Mouse (Mus musculus) adrenal gland, postnatal 10 days (tissue): Measurements from ENCODE around the gene Igsf3. TPM values are rescaled to one million over a fixed set of nuclear protein-coding genes. Genes with fewer than 3 reads are reported as not detected.

ENCODE experiments used
- DNase-seq: peaks from one replicate; pipeline ENCODE4 v3.0.0; 2021; ENCODE audit warnings: mixed read lengths
- total RNA-seq, 2 experiments: library from RNA; stranded (reverse); gene quantifications; 2 replicates each; pipeline ENCODE4 v1.2.3; 2021

Igsf3 gene
- total RNA-seq, 2 experiments from 2014 or later = 8.1 to 10.1 TPM

DNA sequence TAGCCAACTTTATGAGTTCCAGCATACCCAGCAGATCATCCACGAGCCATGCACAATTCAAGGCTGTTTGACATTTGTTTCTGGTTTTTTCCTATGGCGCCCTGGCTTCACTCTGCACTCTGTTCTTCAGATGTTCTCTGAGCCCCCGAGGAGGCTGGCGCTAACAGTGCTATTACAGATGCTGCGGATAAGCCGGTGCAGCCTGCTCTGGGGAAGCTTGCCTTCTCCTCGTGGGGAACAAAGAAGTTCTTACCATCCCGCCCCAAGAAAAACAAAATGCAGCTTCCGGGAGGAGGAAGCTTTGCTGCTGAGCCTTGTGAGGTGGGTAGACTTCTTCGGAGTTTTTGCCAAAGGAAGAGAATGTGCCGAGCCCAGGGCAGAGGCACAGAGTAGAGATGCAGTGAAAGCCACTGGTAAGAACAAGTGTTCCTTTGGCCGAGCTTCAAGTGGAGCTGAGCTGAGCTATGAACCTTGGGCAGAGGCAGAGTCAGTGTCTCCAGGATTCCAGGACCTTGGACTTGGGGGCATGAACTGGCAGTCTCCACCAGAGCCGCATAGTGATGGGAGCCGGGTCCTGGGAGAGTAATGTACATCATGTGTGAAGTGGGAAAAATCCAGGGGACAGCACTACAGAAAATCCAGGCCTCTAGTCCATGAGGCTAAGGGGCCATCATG lies 125.3 kb downstream of the Igsf3 start:
- DNase-seq = no peak

DNA sequence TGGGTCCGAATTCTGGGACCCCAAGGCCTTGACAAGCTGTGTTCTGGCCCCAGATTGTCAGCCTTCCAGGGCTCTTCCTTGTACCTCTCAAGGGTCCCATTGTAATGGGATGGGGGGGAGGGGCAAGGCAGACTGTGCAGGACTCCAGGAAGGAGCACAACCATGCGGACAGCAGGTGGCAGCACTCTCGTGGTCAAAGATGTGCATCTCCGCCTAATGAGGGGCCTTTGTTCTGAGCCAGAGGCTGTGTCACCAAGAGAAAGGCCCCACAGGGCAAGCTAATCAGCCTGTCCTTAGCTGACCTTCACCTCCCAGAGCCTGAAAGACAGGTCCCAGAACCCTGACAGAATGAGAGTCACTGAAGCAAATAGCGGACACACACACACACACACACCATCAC lies 129.3 kb downstream of the Igsf3 start:
- DNase-seq = peak; percentile 93

- peak; percentile 78 for DNase-seq
Measured at GRCm38 (mm10) chr3:101506970-101507702, 130.3 kb downstream of the Igsf3 start.

- no peak for DNase-seq
Measured at GRCm38 (mm10) chr3:101507766-101508165, 130.9 kb downstream of the Igsf3 start.

GRCm38 (mm10) chr3:101509707-101510544 lies 133.0 kb downstream of the Igsf3 start:
- DNase-seq = no peak

DNA sequence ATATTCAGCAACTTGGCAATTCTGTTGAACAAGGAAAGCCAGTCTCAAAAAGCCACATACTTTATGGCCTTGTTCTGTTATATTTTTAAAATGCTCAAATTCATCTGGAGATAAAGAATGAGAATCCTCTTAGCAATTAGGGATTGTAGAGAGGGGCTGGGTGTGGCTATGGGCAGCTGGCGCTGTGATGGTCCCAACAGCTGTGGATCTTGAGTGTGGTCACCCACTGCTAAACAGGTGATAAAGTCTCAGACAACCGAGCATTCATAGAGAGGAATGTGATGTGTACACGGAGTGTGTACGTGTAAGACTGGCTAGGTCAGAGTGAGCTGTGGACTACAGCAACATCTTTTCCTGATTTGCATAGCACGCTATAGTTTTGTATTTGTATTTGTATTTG lies 133.7 kb downstream of the Igsf3 start:
- no peak for DNase-seq

Other genes with a start within 250 kb of the Igsf3 start
- gene Cd2, start 89.1 kb upstream of the Igsf3 start, total RNA-seq = 1 to 10 TPM; 4.7 to 5.4 TPM
- 100 to 1,000 TPM; 434 to 467 TPM for gene Atp1a1, start 227.6 kb downstream of the Igsf3 start, total RNA-seq